Mouse (Mus musculus): Measurements from ENCODE around the gene Gm49394. TPM values are rescaled to one million over a fixed set of nuclear protein-coding genes. Genes with fewer than 3 reads are reported as not detected.
A peak's percentile ranks its signal among the peaks of the same experiment; 100 is the strongest.

The Gm49394 gene
- polyA plus RNA-seq (2015; fragmentation: Nextera tagmentation; extraction: Ambion mirVana): 0.06 and 0.08 TPM in 2 replicates

- Histone ChIP-seq H3K36me3 (no peaks in the 10 kb centered on the region), H3K9me3 (peaks cover 19% of the 10 kb centered on the region), H3K27ac (no peak within 1 kb of the TSS), H3K4me2 (no peak within 1 kb of the TSS), H3K4me1 (no peaks in the 10 kb centered on the region), H3K27me3 (peaks cover 21% of the 10 kb centered on the region), H3K4me3 (no peak within 1 kb of the TSS), H3K9ac (no peak within 1 kb of the TSS)
- WGBS: 81% methylated on average over 23 of the region's 23 CpGs
- ATAC-seq (ENCODE audit: borderline replicate concordance, extremely low read depth, low FRiP score, low TSS enrichment): no peak
These were observed at the start of gene Gm49394 for GRCm38 (mm10) chr7:142669751-142670625. TSS of gene Gm49394 (minus strand) at chr7:142669942.

- Histone ChIP-seq H3K27me3 (no peaks in the 10 kb centered on the region), H3K9me3 (no peaks in the 10 kb centered on the region), H3K27ac (no peak overlapping the region), H3K9ac (no peak overlapping the region), H3K36me3 (no peaks in the 10 kb centered on the region), H3K4me3 (no peak overlapping the region), H3K4me1 (no peaks in the 10 kb centered on the region), H3K4me2 (peak overlapping the region; percentile 47)
- 10% methylated on average over 8 of the region's 8 CpGs for WGBS
- no peak for ATAC-seq (ENCODE audit: borderline replicate concordance, extremely low read depth, low FRiP score, low TSS enrichment)
These were observed 45.2 kb upstream of the Gm49394 start for GRCm38 (mm10) chr7:142714783-142715498.

DNA sequence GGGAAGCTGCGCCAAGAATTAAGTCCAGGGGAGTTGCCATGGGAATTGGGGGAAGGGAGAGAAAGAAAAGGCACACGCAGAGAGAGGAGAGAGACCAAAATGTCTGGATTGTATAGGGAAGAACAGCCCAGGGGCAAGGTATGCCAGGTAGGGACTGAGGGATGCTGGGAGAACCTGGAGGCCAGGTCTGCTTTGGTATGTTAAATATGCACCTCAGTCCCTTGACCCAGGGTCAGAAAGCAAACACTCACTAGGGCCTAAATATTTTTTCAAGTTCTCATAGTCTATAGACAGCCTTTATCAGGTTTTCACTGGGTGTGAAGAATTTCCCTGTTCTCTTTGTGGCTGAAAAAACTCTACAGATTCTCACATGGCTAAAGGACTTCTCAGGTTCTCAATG, 37.1 kb upstream of the Gm49394 start:
- ATAC-seq (ENCODE audit: borderline replicate concordance, extremely low read depth, low FRiP score, low TSS enrichment): peak; percentile 46; the same call in 1 of the 2 replicates

DNA sequence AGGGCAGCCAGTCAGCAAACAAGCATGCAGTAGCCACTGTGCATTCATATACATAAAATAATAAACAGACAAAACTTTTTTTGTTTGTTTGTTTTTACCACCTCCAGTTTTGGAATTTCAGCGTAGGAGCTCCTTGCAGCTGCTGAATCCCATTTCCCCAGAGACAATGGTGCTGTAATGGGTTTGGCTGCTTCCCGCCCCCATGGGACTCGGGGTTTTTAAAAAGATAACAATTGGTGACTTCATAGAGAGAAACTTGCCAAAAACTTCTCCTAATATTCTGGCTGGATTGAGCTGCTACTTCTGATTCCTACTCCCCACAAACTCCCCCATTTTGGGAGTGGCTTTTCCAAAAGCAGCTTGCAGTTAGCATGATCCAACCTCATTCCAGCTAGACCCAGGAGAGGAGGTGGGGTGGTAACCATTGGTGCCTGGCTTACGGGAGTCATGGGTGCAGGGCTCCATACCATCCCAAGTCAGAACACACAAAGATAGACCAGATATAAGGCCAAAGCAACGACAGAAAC, 29.7 kb upstream of the Gm49394 start:
- H3K36me3 ChIP-seq: no peaks in the 10 kb centered on the region
- ATAC-seq (ENCODE audit: borderline replicate concordance, extremely low read depth, low FRiP score, low TSS enrichment): no peak
- H3K4me1 ChIP-seq: no peaks in the 10 kb centered on the region
- H3K9me3 ChIP-seq: no peaks in the 10 kb centered on the region
- 56% methylated on average over 5 of the region's 5 CpGs for whole genome bisulfite sequencing
- H3K27me3 ChIP-seq: no peaks in the 10 kb centered on the region
- H3K9ac ChIP-seq: no peak overlapping the region
- no peak overlapping the region for H3K4me2 ChIP-seq
- H3K27ac ChIP-seq: no peak overlapping the region
- no peak overlapping the region for H3K4me3 ChIP-seq

More for the DNA sequence above, 37.1 kb upstream of the Gm49394 start:
- Histone ChIP-seq H3K4me3 (no peak overlapping the region), H3K27ac (peak overlapping the region; percentile 73), H3K9ac (no peak overlapping the region), H3K9me3 (no peaks in the 10 kb centered on the region), H3K4me2 (no peak overlapping the region), H3K27me3 (no peaks in the 10 kb centered on the region), H3K36me3 (no peaks in the 10 kb centered on the region), H3K4me1 (no peaks in the 10 kb centered on the region)
- 60% methylated on average over 2 of the region's 2 CpGs for WGBS

DNA sequence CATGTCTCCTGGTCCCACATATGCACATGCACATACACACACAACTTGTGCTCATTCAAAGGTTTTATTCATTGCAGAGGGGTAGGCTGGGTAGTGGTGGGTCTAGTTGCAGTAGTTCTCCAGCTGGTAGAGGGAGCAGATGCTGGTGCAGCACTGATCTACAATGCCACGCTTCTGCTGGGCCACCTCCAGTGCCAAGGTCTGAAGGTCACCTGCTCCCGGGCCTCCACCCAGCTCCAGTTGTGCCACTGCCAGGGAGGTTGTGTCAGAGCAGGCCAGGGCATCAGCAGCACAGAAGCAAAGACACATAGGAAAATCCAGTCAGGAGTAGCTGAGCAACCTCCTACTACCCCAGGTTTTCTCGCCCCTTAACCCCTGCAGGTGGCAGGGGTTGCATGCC, 8.9 kb upstream of the Gm49394 start:
- H3K27ac ChIP-seq: no peak overlapping the region
- no peaks in the 10 kb centered on the region for H3K27me3 ChIP-seq
- no peak for ATAC-seq (ENCODE audit: borderline replicate concordance, extremely low read depth, low FRiP score, low TSS enrichment)
- H3K9ac ChIP-seq: no peak overlapping the region
- WGBS: 78% methylated on average over 3 of the region's 3 CpGs
- no peaks in the 10 kb centered on the region for H3K36me3 ChIP-seq
- no peak overlapping the region for H3K4me2 ChIP-seq
- no peak overlapping the region for H3K4me3 ChIP-seq
- no peaks in the 10 kb centered on the region for H3K4me1 ChIP-seq
- H3K9me3 ChIP-seq: no peaks in the 10 kb centered on the region

DNA sequence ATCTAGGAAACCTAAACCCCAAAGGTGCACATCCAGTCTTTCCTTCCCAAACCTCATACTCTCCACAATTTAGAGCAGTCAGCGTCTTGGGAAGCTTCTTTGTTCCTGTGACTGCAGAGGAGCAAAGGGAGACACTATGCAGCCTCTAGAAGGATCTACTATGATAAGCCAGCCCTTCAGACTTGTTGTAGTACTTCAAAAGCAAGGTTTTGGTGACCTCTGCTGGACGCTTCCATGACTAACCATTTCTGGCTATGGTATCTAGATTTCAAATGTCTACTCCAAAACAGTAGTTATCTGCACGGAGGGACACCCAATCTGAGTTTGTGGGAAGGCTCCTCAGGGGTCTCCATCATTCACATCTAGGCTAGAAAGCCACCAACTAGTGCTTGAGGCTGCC, 5.9 kb upstream of the Gm49394 start:
- Histone ChIP-seq H3K4me3 (no peak overlapping the region), H3K9ac (no peak overlapping the region), H3K9me3 (peaks cover 6% of the 10 kb centered on the region; the same call in 1 of the 2 replicates), H3K27ac (no peak overlapping the region), H3K36me3 (no peaks in the 10 kb centered on the region), H3K4me2 (no peak overlapping the region), H3K27me3 (no peaks in the 10 kb centered on the region), H3K4me1 (no peaks in the 10 kb centered on the region)
- ATAC-seq (ENCODE audit: borderline replicate concordance, extremely low read depth, low FRiP score, low TSS enrichment): peak; percentile 28; the same call in 1 of the 2 replicates
- 5% methylated on average over 3 of the region's 3 CpGs for WGBS

- Histone ChIP-seq H3K9me3 (peaks cover 9% of the 10 kb centered on the region; the same call in 1 of the 2 replicates), H3K9ac (no peak overlapping the region), H3K27ac (no peak overlapping the region), H3K4me2 (no peak overlapping the region), H3K36me3 (no peaks in the 10 kb centered on the region), H3K27me3 (no peaks in the 10 kb centered on the region), H3K4me3 (no peak overlapping the region), H3K4me1 (no peaks in the 10 kb centered on the region)
- WGBS: 61% methylated on average over 6 of the region's 6 CpGs
- no peak for ATAC-seq (ENCODE audit: borderline replicate concordance, extremely low read depth, low FRiP score, low TSS enrichment)
These were observed 5.4 kb upstream of the Gm49394 start for GRCm38 (mm10) chr7:142675141-142675540.

- no peak overlapping the region for H3K27ac ChIP-seq
- H3K9ac ChIP-seq: no peak overlapping the region
- no peaks in the 10 kb centered on the region for H3K4me1 ChIP-seq
- peaks cover 19% of the 10 kb centered on the region for H3K9me3 ChIP-seq
- 0 out of 2 replicates have a peak, but pooled peaks cover under 1% of the 10 kb centered on the region for H3K27me3 ChIP-seq
- no peak for ATAC-seq (ENCODE audit: borderline replicate concordance, extremely low read depth, low FRiP score, low TSS enrichment)
- H3K36me3 ChIP-seq: no peaks in the 10 kb centered on the region
- H3K4me2 ChIP-seq: no peak overlapping the region
- no peak overlapping the region for H3K4me3 ChIP-seq
- 15% methylated on average over 4 of the region's 4 CpGs for WGBS
These were observed 2.4 kb upstream of the Gm49394 start for GRCm38 (mm10) chr7:142672120-142672519.

DNA sequence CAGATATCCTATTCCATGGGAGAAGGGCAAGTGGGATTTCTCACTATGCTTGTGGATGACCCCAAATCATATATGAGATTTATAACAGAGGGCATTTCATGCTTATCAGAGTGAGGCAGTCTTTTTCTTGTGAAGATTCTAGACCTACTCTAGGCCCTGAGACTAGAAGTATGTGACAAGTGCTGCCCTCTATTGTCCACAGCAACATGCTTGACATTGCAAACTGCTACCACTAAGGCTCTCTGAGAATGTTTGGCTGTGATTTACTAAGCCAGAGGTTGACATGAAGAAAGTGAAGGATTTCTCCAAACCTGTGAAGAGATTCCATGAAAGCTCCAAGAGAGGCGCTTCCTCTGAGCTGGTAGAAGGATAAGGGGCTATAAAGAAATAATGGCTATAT, 1.3 kb upstream of the Gm49394 start:
- no peak overlapping the region for H3K4me3 ChIP-seq
- 76% methylated on average over 1 of the region's 1 CpGs for WGBS
- no peak overlapping the region for H3K4me2 ChIP-seq
- peaks cover 19% of the 10 kb centered on the region for H3K9me3 ChIP-seq
- no peaks in the 10 kb centered on the region for H3K36me3 ChIP-seq
- peaks cover 11% of the 10 kb centered on the region for H3K27me3 ChIP-seq
- H3K4me1 ChIP-seq: no peaks in the 10 kb centered on the region
- no peak for ATAC-seq (ENCODE audit: borderline replicate concordance, extremely low read depth, low FRiP score, low TSS enrichment)
- H3K9ac ChIP-seq: no peak overlapping the region
- no peak overlapping the region for H3K27ac ChIP-seq

GRCm38 (mm10) chr7:142668328-142668727, 1.4 kb downstream of the Gm49394 start:
- no peak overlapping the region for H3K27ac ChIP-seq
- no peak overlapping the region for H3K4me2 ChIP-seq
- peaks cover 19% of the 10 kb centered on the region for H3K9me3 ChIP-seq
- no peak overlapping the region for H3K9ac ChIP-seq
- H3K4me3 ChIP-seq: no peak overlapping the region
- H3K27me3 ChIP-seq: peaks cover 38% of the 10 kb centered on the region
- peaks cover 9% of the 10 kb centered on the region for H3K4me1 ChIP-seq
- no peaks in the 10 kb centered on the region for H3K36me3 ChIP-seq
- no peak for ATAC-seq (ENCODE audit: borderline replicate concordance, extremely low read depth, low FRiP score, low TSS enrichment)
- 84% methylated on average over 1 of the region's 1 CpGs for WGBS

DNA sequence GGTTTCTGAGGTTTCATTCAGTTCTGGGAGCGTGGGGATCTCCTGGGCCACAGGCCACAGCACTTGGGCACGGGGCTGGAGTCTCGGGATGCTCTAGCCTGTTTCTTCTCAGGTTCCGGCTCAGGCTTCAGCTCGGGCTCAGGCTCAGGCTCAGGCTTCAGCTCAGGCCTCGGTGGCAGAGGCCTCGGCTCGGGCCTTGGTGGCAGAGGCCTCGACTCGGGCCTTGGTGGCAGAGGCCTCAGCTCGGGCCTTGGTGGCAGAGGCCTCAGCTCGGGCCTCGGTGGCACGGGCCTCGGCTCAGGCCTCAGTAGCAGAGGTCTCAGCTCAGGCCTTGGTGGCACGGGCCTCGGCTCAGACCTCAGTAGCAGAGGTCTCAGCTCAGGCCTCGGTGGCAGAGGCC, 2.2 kb downstream of the Gm49394 start:
- no peak overlapping the region for H3K4me3 ChIP-seq
- no peak overlapping the region for H3K9ac ChIP-seq
- WGBS: 96% methylated on average over 18 of the region's 18 CpGs
- no peaks in the 10 kb centered on the region for H3K36me3 ChIP-seq
- peaks cover 46% of the 10 kb centered on the region for H3K27me3 ChIP-seq
- peaks cover 9% of the 10 kb centered on the region for H3K4me1 ChIP-seq
- H3K27ac ChIP-seq: no peak overlapping the region
- H3K9me3 ChIP-seq: peaks cover 19% of the 10 kb centered on the region
- no peak for ATAC-seq (ENCODE audit: borderline replicate concordance, extremely low read depth, low FRiP score, low TSS enrichment)
- H3K4me2 ChIP-seq: no peak overlapping the region

DNA sequence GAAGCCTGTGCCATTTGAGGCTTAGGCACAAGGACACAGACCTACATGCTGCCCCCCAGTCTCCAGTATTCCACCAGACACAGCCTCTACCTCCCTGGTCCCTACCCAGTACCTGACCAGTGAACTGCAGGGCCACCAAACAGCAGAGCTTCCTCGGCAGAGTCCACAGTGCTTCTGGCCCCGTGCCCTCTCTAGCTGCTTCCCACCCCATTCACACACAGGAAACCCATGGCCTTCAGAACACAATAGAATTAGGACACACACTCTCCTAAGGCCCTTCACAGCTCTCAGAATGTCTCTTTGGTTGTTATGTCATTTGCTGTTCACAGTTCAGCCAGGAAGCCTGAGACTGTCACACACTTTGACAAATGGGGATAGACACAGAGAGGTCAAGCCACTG, 3.1 kb downstream of the Gm49394 start, which contains the start of gene Igf2:
Gene Igf2 (minus strand): TSS at position 158 of the 400 bp plus-strand sequence.
- H3K9me3 ChIP-seq: peaks cover 19% of the 10 kb centered on the region
- no peak within 1 kb of the TSS for H3K4me2 ChIP-seq
- H3K27ac ChIP-seq: no peak within 1 kb of the TSS
- 0 out of 2 replicates have a peak, but pooled peaks have one; percentile 23 for ATAC-seq (ENCODE audit: borderline replicate concordance, extremely low read depth, low FRiP score, low TSS enrichment)
- H3K36me3 ChIP-seq: no peaks in the 10 kb centered on the region
- H3K4me1 ChIP-seq: peaks cover 9% of the 10 kb centered on the region
- H3K4me3 ChIP-seq: no peak within 1 kb of the TSS
- H3K9ac ChIP-seq: no peak within 1 kb of the TSS
- H3K27me3 ChIP-seq: peaks cover 55% of the 10 kb centered on the region
- 44% methylated on average over 2 of the region's 2 CpGs for WGBS
